Mouse (Mus musculus): Measurements from ENCODE around the gene Dvl2. TPM values are rescaled to one million over a fixed set of nuclear protein-coding genes. Genes with fewer than 3 reads are reported as not detected.
A peak's percentile ranks its signal among the peaks of the same experiment; 100 is the strongest.

Gene Dvl2
- polyA plus RNA-seq, 1 experiment from 2014 or later, result 32.6 TPM

- 87% methylated on average over 8 of the region's 8 CpGs for WGBS
- Histone ChIP-seq H3K27me3 (replicated peaks; ENCODE audit: control insufficient read depth, insufficient read depth, low read length) (no peaks in the 10 kb centered on the region), H3K9me3 (ENCODE audit: control insufficient read depth, low read length) (no peaks in the 10 kb centered on the region), H3K36me3 (ENCODE audit: control insufficient read depth, insufficient read depth, low read length) (peaks cover 69% of the 10 kb centered on the region), H3K9ac (ENCODE audit: low read length) (no peak overlapping the region), H3K4me2 (ENCODE audit: low read length) (no peak overlapping the region), H3K4me1 (replicated peaks; ENCODE audit: control insufficient read depth, insufficient read depth, low read length) (peaks cover 12% of the 10 kb centered on the region), H3K4me3 (ENCODE audit: low read depth, low read length) (no peak overlapping the region), H3K27ac (ENCODE audit: low read depth) (no peak overlapping the region)
- DNase-seq (ENCODE audit: low spot score) (no peak), ATAC-seq (replicated peaks; ENCODE audit: low FRiP score, low TSS enrichment, low read depth) (no peak)
Observed at GRCm38 (mm10) chr11:69989949-69990348, 10.4 kb upstream of the Dvl2 start.

DNA sequence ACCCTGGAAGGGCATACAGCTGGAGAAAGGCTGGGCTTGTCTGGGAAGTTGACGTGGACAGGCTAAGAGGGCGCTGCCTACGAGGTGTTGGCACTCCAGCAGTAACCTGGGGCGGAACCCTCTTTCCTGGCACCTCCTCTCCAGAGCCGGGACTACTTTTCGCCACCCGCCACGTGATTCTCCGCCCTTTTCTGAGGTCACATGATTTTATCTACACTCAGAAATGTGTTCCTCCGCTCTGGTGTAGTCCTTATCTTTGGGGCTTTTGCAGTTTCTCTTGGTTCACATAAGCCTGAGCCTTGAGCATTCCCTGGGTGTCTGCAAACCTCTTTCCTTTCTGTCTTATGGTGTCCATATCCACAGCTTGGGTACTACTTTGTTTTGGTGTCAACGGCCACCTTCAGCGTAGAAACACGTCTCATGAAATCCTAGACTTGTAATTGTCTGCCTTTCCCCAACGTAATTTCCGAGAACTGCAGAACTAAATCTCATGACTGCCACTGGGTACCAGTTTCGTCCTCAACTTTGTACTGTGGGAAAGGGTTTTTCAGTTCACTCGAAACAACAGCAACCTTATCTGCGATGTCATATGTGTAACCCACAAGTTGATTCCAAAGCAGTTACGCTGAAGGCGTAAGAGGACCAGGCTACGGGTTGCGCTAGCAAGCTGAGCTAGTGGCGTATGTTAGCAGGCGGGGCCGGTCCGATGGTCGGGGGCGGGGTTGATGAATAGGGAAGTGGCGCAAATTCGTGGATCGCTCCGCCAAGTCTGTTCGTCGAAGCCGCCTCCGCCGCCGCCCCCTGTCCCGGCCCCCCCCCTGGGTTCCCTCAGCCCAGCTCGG, 9.3 kb upstream of the Dvl2 start, which contains the start of gene Gabarap:
Gene Gabarap, plus strand, starts transcription at position 294 of the 842 bp plus-strand sequence.
- Histone ChIP-seq H3K36me3 (ENCODE audit: control insufficient read depth, insufficient read depth, low read length) (peaks cover 59% of the 10 kb centered on the region), H3K9ac (ENCODE audit: low read length) (peak within 1 kb of the TSS; percentile 83)
- under 1% methylated on average over 40 of the region's 40 CpGs for WGBS

GRCm38 (mm10) chr11:69991711-69992110, 8.7 kb upstream of the Dvl2 start:
- peak overlapping the region; percentile 83 for H3K9ac ChIP-seq (ENCODE audit: low read length)
- H3K4me2 ChIP-seq (ENCODE audit: low read length), result peak overlapping the region; percentile 71
- ATAC-seq (replicated peaks; ENCODE audit: low FRiP score, low TSS enrichment, low read depth) (peak; percentile 12; the same call in 1 of the 2 replicates), DNase-seq (ENCODE audit: low spot score) (no peak)
- peaks cover 12% of the 10 kb centered on the region for H3K4me1 ChIP-seq (replicated peaks; ENCODE audit: control insufficient read depth, insufficient read depth, low read length)
- no peaks in the 10 kb centered on the region for H3K9me3 ChIP-seq (ENCODE audit: control insufficient read depth, low read length)
- H3K27me3 ChIP-seq (replicated peaks; ENCODE audit: control insufficient read depth, insufficient read depth, low read length), result no peaks in the 10 kb centered on the region
- H3K4me3 ChIP-seq (ENCODE audit: low read depth, low read length), result peak overlapping the region; percentile 78
- 0% methylated on average over 15 of the region's 15 CpGs for WGBS
- H3K36me3 ChIP-seq (ENCODE audit: control insufficient read depth, insufficient read depth, low read length), result peaks cover 53% of the 10 kb centered on the region
- H3K27ac ChIP-seq (ENCODE audit: low read depth), result peak overlapping the region; percentile 88

More for the DNA sequence above, 9.3 kb upstream of the Dvl2 start, which contains the start of gene Gabarap:
- peak within 1 kb of the TSS; percentile 71 for H3K4me2 ChIP-seq (ENCODE audit: low read length)
- peak within 1 kb of the TSS; percentile 88 for H3K27ac ChIP-seq (ENCODE audit: low read depth)
- peak; percentile 97 for DNase-seq (ENCODE audit: low spot score)
- peaks cover 12% of the 10 kb centered on the region for H3K4me1 ChIP-seq (replicated peaks; ENCODE audit: control insufficient read depth, insufficient read depth, low read length)
- no peaks in the 10 kb centered on the region for H3K9me3 ChIP-seq (ENCODE audit: control insufficient read depth, low read length)
- H3K4me3 ChIP-seq (ENCODE audit: low read depth, low read length), result peak within 1 kb of the TSS; percentile 78
- no peaks in the 10 kb centered on the region for H3K27me3 ChIP-seq (replicated peaks; ENCODE audit: control insufficient read depth, insufficient read depth, low read length)
- ATAC-seq (replicated peaks; ENCODE audit: low FRiP score, low TSS enrichment, low read depth), result peak; percentile 70

DNA sequence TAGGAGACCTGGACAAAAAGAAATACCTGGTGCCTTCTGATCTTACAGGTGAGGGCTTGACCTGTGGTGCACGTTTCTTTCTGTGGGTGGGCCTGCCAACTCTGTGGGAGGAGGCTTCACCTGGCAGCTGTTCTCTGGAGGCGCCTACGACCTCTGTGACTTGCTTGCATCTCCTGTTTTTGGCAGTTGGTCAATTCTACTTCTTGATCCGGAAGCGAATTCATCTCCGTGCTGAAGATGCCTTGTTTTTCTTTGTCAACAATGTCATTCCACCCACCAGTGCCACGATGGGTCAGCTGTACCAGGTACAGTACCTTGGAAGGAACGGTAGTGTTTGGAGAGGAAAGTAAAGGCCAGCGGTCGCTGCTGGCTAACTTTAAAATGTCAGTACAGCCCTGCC, 8.0 kb upstream of the Dvl2 start:
- no peak overlapping the region for H3K27ac ChIP-seq (ENCODE audit: low read depth)
- H3K4me1 ChIP-seq (replicated peaks; ENCODE audit: control insufficient read depth, insufficient read depth, low read length), result peaks cover 13% of the 10 kb centered on the region
- DNase-seq (ENCODE audit: low spot score) (no peak), ATAC-seq (replicated peaks; ENCODE audit: low FRiP score, low TSS enrichment, low read depth) (no peak)
- H3K4me3 ChIP-seq (ENCODE audit: low read depth, low read length), result peak overlapping the region; percentile 78
- H3K9ac ChIP-seq (ENCODE audit: low read length), result peak overlapping the region; percentile 83
- H3K36me3 ChIP-seq (ENCODE audit: control insufficient read depth, insufficient read depth, low read length), result peaks cover 46% of the 10 kb centered on the region
- WGBS, result 75% methylated on average over 10 of the region's 10 CpGs
- H3K9me3 ChIP-seq (ENCODE audit: control insufficient read depth, low read length), result no peaks in the 10 kb centered on the region
- H3K27me3 ChIP-seq (replicated peaks; ENCODE audit: control insufficient read depth, insufficient read depth, low read length), result no peaks in the 10 kb centered on the region
- H3K4me2 ChIP-seq (ENCODE audit: low read length), result peak overlapping the region; percentile 71

- 85% methylated on average over 3 of the region's 3 CpGs for WGBS
- DNase-seq (ENCODE audit: low spot score), result no peak
- H3K27ac ChIP-seq (ENCODE audit: low read depth), result no peak overlapping the region
Observed at GRCm38 (mm10) chr11:69992932-69993331, 7.5 kb upstream of the Dvl2 start.

GRCm38 (mm10) chr11:69994401-69995090, 5.8 kb upstream of the Dvl2 start:
- ATAC-seq (replicated peaks; ENCODE audit: low FRiP score, low TSS enrichment, low read depth) (no peak), DNase-seq (ENCODE audit: low spot score) (no peak)
- no peaks in the 10 kb centered on the region for H3K27me3 ChIP-seq (replicated peaks; ENCODE audit: control insufficient read depth, insufficient read depth, low read length)
- 84% methylated on average over 11 of the region's 11 CpGs for WGBS
- 0 out of 2 replicates have a peak overlapping the region, but pooled peaks have one; percentile 77 for H3K4me3 ChIP-seq (ENCODE audit: low read depth, low read length)
- peaks cover 21% of the 10 kb centered on the region for H3K4me1 ChIP-seq (replicated peaks; ENCODE audit: control insufficient read depth, insufficient read depth, low read length)
- H3K9ac ChIP-seq (ENCODE audit: low read length), result no peak overlapping the region
- no peak overlapping the region; the same call in 1 of the 2 replicates for H3K27ac ChIP-seq (ENCODE audit: low read depth)
- H3K4me2 ChIP-seq (ENCODE audit: low read length), result peak overlapping the region; percentile 38; the same call in 1 of the 2 replicates
- H3K36me3 ChIP-seq (ENCODE audit: control insufficient read depth, insufficient read depth, low read length), result peaks cover 45% of the 10 kb centered on the region
- H3K9me3 ChIP-seq (ENCODE audit: control insufficient read depth, low read length), result no peaks in the 10 kb centered on the region

More at GRCm38 (mm10) chr11:69992932-69993331, 7.5 kb upstream of the Dvl2 start:
- Histone ChIP-seq H3K4me3 (ENCODE audit: low read depth, low read length) (peak overlapping the region; percentile 78), H3K36me3 (ENCODE audit: control insufficient read depth, insufficient read depth, low read length) (peaks cover 45% of the 10 kb centered on the region), H3K27me3 (replicated peaks; ENCODE audit: control insufficient read depth, insufficient read depth, low read length) (no peaks in the 10 kb centered on the region), H3K4me1 (replicated peaks; ENCODE audit: control insufficient read depth, insufficient read depth, low read length) (peaks cover 18% of the 10 kb centered on the region), H3K9ac (ENCODE audit: low read length) (peak overlapping the region; percentile 83; the same call in 1 of the 2 replicates), H3K9me3 (ENCODE audit: control insufficient read depth, low read length) (no peaks in the 10 kb centered on the region), H3K4me2 (ENCODE audit: low read length) (peak overlapping the region; percentile 71)
- ATAC-seq (replicated peaks; ENCODE audit: low FRiP score, low TSS enrichment, low read depth), result no peak

DNA sequence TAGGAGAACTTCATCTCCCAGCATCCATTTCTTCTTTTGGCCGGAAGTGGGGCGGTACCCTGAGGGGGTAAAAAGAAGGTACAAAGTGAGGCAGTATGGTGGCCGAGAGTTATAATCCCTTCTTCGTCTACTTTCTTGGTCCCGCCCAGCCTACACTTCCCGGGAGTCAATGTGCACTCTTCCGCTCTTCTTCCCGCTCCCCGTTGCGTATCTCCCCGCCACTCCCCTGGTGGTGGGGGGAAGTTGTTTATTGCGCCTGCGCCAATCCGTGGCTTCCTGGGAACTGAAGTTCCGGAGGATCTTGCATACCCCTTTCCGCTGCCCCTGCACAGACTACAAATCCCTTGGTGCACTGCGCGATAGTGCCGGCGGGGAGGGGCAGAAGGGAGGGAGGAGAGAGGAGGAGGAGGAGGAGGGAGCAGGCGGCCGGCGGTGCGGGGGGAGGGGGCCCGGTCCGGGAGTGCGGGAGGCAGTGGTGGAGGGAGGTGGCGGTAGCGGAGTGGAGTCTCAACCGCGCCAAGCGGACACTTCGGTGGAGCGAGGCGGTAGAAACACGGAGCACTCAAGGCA, 4.9 kb upstream of the Dvl2 start, which contains the start of gene Phf23:
Gene Phf23, plus strand, starts transcription at position 387 of the 570 bp plus-strand sequence.
- H3K4me3 ChIP-seq (ENCODE audit: low read depth, low read length), result peak within 1 kb of the TSS; percentile 77
- H3K27me3 ChIP-seq (replicated peaks; ENCODE audit: control insufficient read depth, insufficient read depth, low read length), result no peaks in the 10 kb centered on the region
- peak; percentile 97 for DNase-seq (ENCODE audit: low spot score)
- WGBS, result under 1% methylated on average over 36 of the region's 36 CpGs
- H3K9ac ChIP-seq (ENCODE audit: low read length), result peak within 1 kb of the TSS; percentile 88
- H3K36me3 ChIP-seq (ENCODE audit: control insufficient read depth, insufficient read depth, low read length), result peaks cover 41% of the 10 kb centered on the region
- H3K4me2 ChIP-seq (ENCODE audit: low read length), result peak within 1 kb of the TSS; percentile 57
- peaks cover 23% of the 10 kb centered on the region for H3K4me1 ChIP-seq (replicated peaks; ENCODE audit: control insufficient read depth, insufficient read depth, low read length)
- peak; percentile 71 for ATAC-seq (replicated peaks; ENCODE audit: low FRiP score, low TSS enrichment, low read depth)
- H3K9me3 ChIP-seq (ENCODE audit: control insufficient read depth, low read length), result no peaks in the 10 kb centered on the region
- peak within 1 kb of the TSS; percentile 98 for H3K27ac ChIP-seq (ENCODE audit: low read depth)

All from intestine, embryonic 14.5 days (tissue).